13 mouse cellular contexts compared by ENCODE assay signal in genomic region chr2:7534615-7535204, GRCm38 (mm10).
"Had no signal": no experiment of that assay in that cellular context is flagged by ENCODE, and none has a peak within 500 bp of the region (broad histone marks: within the 10 kb centered on the region; RNA-seq: fewer than 3 reads in every experiment).

No protein-coding gene starts in this region.

- H3K9me3 ChIP-seq: intestine, embryonic 15.5 days; limb, embryonic 10.5 days; liver, embryonic 15.5 days; midbrain, embryonic 12.5 days had no signal

- H3K4me1 ChIP-seq: intestine, embryonic 15.5 days; liver, embryonic 15.5 days had no signal

- H3K27me3 ChIP-seq: intestine, embryonic 15.5 days; liver, embryonic 15.5 days; midbrain, embryonic 12.5 days had no signal

- H3K9ac ChIP-seq: intestine, embryonic 15.5 days; liver, embryonic 15.5 days; midbrain, embryonic 12.5 days had no signal

- H3K4me2 ChIP-seq: intestine, embryonic 15.5 days; liver, embryonic 11.5 days; liver, embryonic 15.5 days; midbrain, embryonic 12.5 days had no signal

- DNase-seq: kidney, adult 18-20 months; kidney, postnatal 10 days; kidney, postnatal 4 days; right cerebral cortex, adult 18-20 months; right cerebral cortex, postnatal 25 days; thymus, postnatal 36 days had no signal

- H3K36me3 ChIP-seq: intestine, embryonic 15.5 days; limb, embryonic 10.5 days; liver, embryonic 15.5 days; midbrain, embryonic 12.5 days had no signal

- H3K4me3 ChIP-seq: intestine, embryonic 15.5 days; layer of hippocampus, adult 2 months; limb, embryonic 10.5 days; liver, embryonic 15.5 days; midbrain, embryonic 12.5 days had no signal

- H3K27ac ChIP-seq: intestine, embryonic 15.5 days; layer of hippocampus, adult 2 months; limb, embryonic 10.5 days; liver, embryonic 15.5 days; midbrain, embryonic 12.5 days had no signal

- ATAC-seq: intestine, embryonic 15.5 days; midbrain, embryonic 16.5 days had no signal
